Mouse (Mus musculus) right cerebral cortex, postnatal 25 days (tissue): ENCODE results near the gene Fbxo21.
A peak's percentile ranks its signal among the peaks of the same experiment; 100 is the strongest.

Source experiments
- DNase-seq: peaks from one replicate; pipeline ENCODE4 v3.0.0; 2022

The Fbxo21 gene

GRCm38 (mm10) chr5:118026343-118026742 lies 49.8 kb downstream of the Fbxo21 start:
- no peak for DNase-seq

- DNase-seq = no peak
These were observed 50.7 kb downstream of the Fbxo21 start for GRCm38 (mm10) chr5:118027101-118027697.

- DNase-seq = peak; percentile 55
These were observed 51.2 kb downstream of the Fbxo21 start, which contains the start of gene Tesc for GRCm38 (mm10) chr5:118027698-118028190. Gene Tesc (plus strand): TSS chr5:118027743.

- DNase-seq = no peak
These were observed 51.9 kb downstream of the Fbxo21 start for GRCm38 (mm10) chr5:118028191-118029034.

GRCm38 (mm10) chr5:118029035-118029408 lies 52.5 kb downstream of the Fbxo21 start:
- DNase-seq = peak; percentile 16

- DNase-seq = peak; percentile 81
These were observed 52.9 kb downstream of the Fbxo21 start for GRCm38 (mm10) chr5:118029420-118029819.

GRCm38 (mm10) chr5:118030022-118030675 lies 53.6 kb downstream of the Fbxo21 start:
- no peak for DNase-seq

GRCm38 (mm10) chr5:118031059-118031458 lies 54.5 kb downstream of the Fbxo21 start:
- no peak for DNase-seq

- DNase-seq = no peak
These were observed 55.0 kb downstream of the Fbxo21 start for GRCm38 (mm10) chr5:118031508-118031907.

GRCm38 (mm10) chr5:118033328-118033727 lies 56.8 kb downstream of the Fbxo21 start:
- no peak for DNase-seq

- DNase-seq = no peak
These were observed 57.2 kb downstream of the Fbxo21 start for GRCm38 (mm10) chr5:118033740-118034139.

- no peak for DNase-seq
These were observed 58.1 kb downstream of the Fbxo21 start for GRCm38 (mm10) chr5:118034632-118035031.

- no peak for DNase-seq
These were observed 59.3 kb downstream of the Fbxo21 start for GRCm38 (mm10) chr5:118035786-118036185.

- DNase-seq = no peak
These were observed 60.6 kb downstream of the Fbxo21 start for GRCm38 (mm10) chr5:118036888-118037797.

- no peak for DNase-seq
These were observed 61.4 kb downstream of the Fbxo21 start for GRCm38 (mm10) chr5:118037798-118038484.

GRCm38 (mm10) chr5:118039241-118039668 lies 62.7 kb downstream of the Fbxo21 start:
- DNase-seq = no peak

GRCm38 (mm10) chr5:118042599-118042998 lies 66.1 kb downstream of the Fbxo21 start:
- no peak for DNase-seq

GRCm38 (mm10) chr5:118043761-118044160 lies 67.2 kb downstream of the Fbxo21 start:
- no peak for DNase-seq

- peak; percentile 63 for DNase-seq
These were observed 68.4 kb downstream of the Fbxo21 start for GRCm38 (mm10) chr5:118044907-118045306.

GRCm38 (mm10) chr5:118045385-118045784 lies 68.9 kb downstream of the Fbxo21 start:
- no peak for DNase-seq

GRCm38 (mm10) chr5:118047091-118047757 lies 70.7 kb downstream of the Fbxo21 start:
- no peak for DNase-seq
